21 mouse cellular contexts compared by ENCODE assay signal in the genomic region with DNA sequence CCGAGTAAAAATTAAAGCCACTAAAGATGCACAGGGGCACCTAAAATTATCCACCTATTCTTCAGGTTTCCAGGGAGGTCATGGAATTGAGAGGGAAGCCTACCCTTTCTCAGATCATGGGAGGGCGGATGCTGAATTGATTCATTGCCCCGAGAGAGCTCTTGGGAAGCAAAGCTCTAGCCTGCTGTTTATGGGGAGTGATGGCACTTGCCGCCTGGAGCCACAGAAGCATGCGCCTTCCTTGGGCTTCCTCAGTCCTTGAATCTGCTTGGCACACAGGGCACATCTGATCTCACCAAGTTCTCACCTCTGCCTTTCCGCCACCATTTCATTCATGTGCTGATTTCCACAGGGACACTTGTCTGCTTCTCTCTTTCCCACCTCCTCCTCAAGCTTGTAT.
"Had no signal": no experiment of that assay in that cellular context is flagged by ENCODE, and none has a peak within 500 bp of the region (broad histone marks: within the 10 kb centered on the region; RNA-seq: fewer than 3 reads in every experiment).

No protein-coding gene starts in this region.

- ATAC-seq: liver, postnatal 0 days; lung, postnatal 0 days; midbrain, embryonic 13.5 days; midbrain, embryonic 15.5 days had no signal

- H3K4me3 ChIP-seq: liver, embryonic 15.5 days; lung, embryonic 15.5 days; megakaryocyte, embryonic 14.5 days; midbrain, embryonic 13.5 days; midbrain, embryonic 15.5 days; neural tube, embryonic 13.5 days; neural tube, embryonic 15.5 days had no signal

- DNase-seq: liver, postnatal 0 days; lung, adult 2 months; lung, postnatal 14 days; lung, postnatal 36 days; retina, postnatal 1 day; right cerebral cortex, adult 18-20 months; right cerebral cortex, postnatal 25 days; right cerebral cortex, postnatal 4 days; spleen, adult 18-20 months; thymus, adult 18-20 months; thymus, postnatal 14 days; thymus, postnatal 36 days had no signal

- H3K4me2 ChIP-seq: liver, embryonic 15.5 days; lung, embryonic 15.5 days; midbrain, embryonic 13.5 days; midbrain, embryonic 15.5 days; neural tube, embryonic 13.5 days; neural tube, embryonic 15.5 days had no signal

- H3K27ac ChIP-seq: liver, embryonic 15.5 days; lung, embryonic 15.5 days; macrophage; midbrain, embryonic 13.5 days; midbrain, embryonic 15.5 days; neural tube, embryonic 13.5 days; neural tube, embryonic 15.5 days had no signal

- H3K27me3 ChIP-seq: neural tube, embryonic 13.5 days; neural tube, embryonic 15.5 days had no signal

- H3K9me3 ChIP-seq: liver, embryonic 15.5 days; lung, embryonic 15.5 days; megakaryocyte, embryonic 14.5 days; midbrain, embryonic 13.5 days; midbrain, embryonic 15.5 days; neural tube, embryonic 13.5 days; neural tube, embryonic 15.5 days had no signal

- H3K9ac ChIP-seq: liver, embryonic 15.5 days; liver, postnatal 0 days; lung, embryonic 15.5 days; midbrain, embryonic 13.5 days; midbrain, embryonic 15.5 days; neural tube, embryonic 15.5 days had no signal
